Mouse (Mus musculus) spleen, adult 2 months (tissue): Measurements from ENCODE around the gene Zfp74.

ENCODE experiments used
- CTCF ChIP-seq: fragments of 200-500 bp; IDR thresholded peaks from 2 replicates; pipeline ENCODE4 v1.5.1; 2011; ENCODE audit warnings: mild to moderate bottlenecking, inconsistent platforms; ENCODE audit not compliant: insufficient read depth, insufficient read length, insufficient replicate concordance; ENCODE audit errors: extremely low read depth
- POLR2A ChIP-seq: fragments of 200-500 bp; IDR thresholded peaks from 2 replicates; pipeline ENCODE4 v1.6.1; 2011; ENCODE audit warnings: low read depth, low read length, inconsistent platforms

DNA sequence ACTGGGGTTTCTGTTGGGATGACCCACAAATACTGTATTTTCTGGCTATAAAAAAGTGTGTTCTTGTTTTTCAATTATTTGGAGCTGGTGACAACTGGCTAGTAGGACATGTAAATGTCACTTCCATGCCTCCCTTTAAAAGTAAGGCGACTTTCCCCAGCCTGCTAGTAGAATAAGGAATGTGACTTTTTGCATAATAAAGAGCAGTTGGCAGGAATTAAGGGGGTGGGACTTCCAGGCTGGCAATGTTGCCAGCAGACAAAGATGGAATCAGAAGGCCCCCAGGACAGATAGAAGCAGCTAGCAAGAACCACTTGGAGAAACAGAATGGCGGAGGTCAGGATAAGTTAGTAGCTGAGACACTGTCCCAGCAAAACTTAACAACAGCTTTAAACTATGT is 43.6 kb downstream of the Zfp74 start:
- TF ChIP-seq POLR2A (no peak), CTCF (no peak)
